Mouse (Mus musculus) thymus, adult 2 months (tissue): ENCODE results near the gene Ccdc97.

Experiments
- CTCF ChIP-seq: fragments of 200-500 bp; IDR thresholded peaks from 2 replicates; pipeline ENCODE4 v1.5.1; 2012; ENCODE audit warnings: mild to moderate bottlenecking, control low read depth, low read length, moderate library complexity, borderline replicate concordance; ENCODE audit not compliant: control insufficient read depth, poor library complexity, insufficient read depth; ENCODE audit errors: extremely low read depth
- POLR2A ChIP-seq: fragments of 200-500 bp; IDR thresholded peaks from 2 replicates; pipeline ENCODE4 v1.6.1; 2012; ENCODE audit warnings: mild to moderate bottlenecking, low read length, control low read depth, moderate library complexity; ENCODE audit not compliant: control insufficient read depth, poor library complexity, insufficient read depth; ENCODE audit errors: extremely low read depth

GRCm38 (mm10) chr7:25690051-25690450, 28.8 kb downstream of the Ccdc97 start:
- TF ChIP-seq POLR2A, result no peak
- TF ChIP-seq CTCF, result no peak
